Mouse (Mus musculus): ENCODE results near the gene Slc25a27. TPM values are rescaled to one million over a fixed set of nuclear protein-coding genes. Genes with fewer than 3 reads are reported as not detected.
A peak's percentile ranks its signal among the peaks of the same experiment; 100 is the strongest.

The Slc25a27 gene
- 15.0 and 20.2 TPM in 2 replicates for polyA plus RNA-seq (2015; fragmentation: Nextera tagmentation; extraction: Ambion mirVana)

DNA sequence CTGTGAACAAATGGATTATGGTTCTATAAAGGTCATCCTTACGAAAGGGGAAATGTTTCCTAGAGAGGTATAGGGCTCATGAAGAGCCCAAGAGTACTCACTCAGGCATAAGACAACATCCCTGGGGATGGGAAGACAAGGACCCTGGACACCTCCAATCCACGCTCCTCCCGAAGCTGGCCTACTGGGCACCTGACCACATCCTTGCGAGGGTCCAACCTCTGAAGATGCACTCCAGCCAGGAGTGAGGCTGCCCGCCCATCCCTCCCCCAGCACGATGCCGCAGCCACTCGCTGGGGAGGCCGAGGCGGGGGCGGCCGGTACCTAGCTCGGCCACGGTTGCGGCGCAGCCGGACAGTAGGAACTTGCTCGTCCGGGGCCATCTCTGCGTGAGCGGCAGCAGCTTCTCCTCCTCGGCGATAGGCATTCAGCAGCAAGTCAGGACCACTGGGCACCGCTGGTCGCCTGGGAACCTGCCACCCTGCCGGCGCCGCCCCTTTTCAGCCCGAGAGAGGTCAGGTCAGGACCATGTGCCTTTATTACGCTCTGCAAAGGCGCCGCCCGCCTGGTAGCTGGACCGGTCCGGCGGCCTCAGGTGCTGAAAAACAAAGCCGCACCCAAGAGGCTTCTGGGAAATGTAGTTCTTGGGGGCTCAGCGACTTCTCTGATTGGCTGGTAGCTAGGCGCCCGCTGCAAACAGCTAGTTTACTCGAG lies at the start of gene Slc25a27:
Gene Slc25a27, minus strand, starts transcription at position 639 of the 714 bp plus-strand sequence.
- Histone ChIP-seq H3K4me2 (ENCODE audit: low read depth, low read length) (peak within 1 kb of the TSS; percentile 93), H3K4me3 (replicated peaks; ENCODE audit: low read length) (peak within 1 kb of the TSS; percentile 92), H3K9ac (ENCODE audit: low read length) (peak within 1 kb of the TSS; percentile 83), H3K36me3 (ENCODE audit: control insufficient read depth, insufficient read depth, low read length) (no peaks in the 10 kb centered on the region), H3K4me1 (ENCODE audit: control insufficient read depth, insufficient read depth, low read length) (peaks cover 12% of the 10 kb centered on the region), H3K27ac (ENCODE audit: low read length) (peak within 1 kb of the TSS; percentile 46; the same call in 1 of the 2 replicates), H3K9me3 (replicated peaks; ENCODE audit: control insufficient read depth, low read length) (no peaks in the 10 kb centered on the region), H3K27me3 (ENCODE audit: control insufficient read depth, insufficient read depth, low read length) (no peaks in the 10 kb centered on the region)
- peak; percentile 97 for ATAC-seq (ENCODE audit: insufficient read depth, low FRiP score)
- WGBS, result under 1% methylated on average over 41 of the region's 41 CpGs

DNA sequence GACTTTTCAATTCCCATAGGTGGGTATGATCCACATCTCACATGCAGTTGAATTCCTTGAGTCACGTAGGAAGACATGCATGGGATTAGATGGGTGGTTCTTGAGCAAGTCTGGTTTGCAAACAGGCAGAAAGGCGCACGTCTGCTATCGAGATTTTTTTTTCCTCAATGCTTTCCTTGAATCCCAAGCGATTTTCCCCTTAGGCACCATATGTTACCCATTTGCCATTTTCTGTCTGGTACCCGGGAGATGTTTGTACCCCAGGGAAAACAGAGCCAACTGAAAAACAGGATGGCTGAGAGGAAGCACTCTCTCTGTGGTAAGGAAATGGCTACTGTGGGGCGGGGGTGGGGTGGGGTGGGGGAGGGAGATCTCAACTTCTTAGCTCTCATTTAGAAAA lies 49.6 kb upstream of the Slc25a27 start:
- Histone ChIP-seq H3K27ac (ENCODE audit: low read length) (no peak overlapping the region), H3K36me3 (ENCODE audit: control insufficient read depth, insufficient read depth, low read length) (no peaks in the 10 kb centered on the region), H3K4me1 (ENCODE audit: control insufficient read depth, insufficient read depth, low read length) (no peaks in the 10 kb centered on the region), H3K27me3 (ENCODE audit: control insufficient read depth, insufficient read depth, low read length) (no peaks in the 10 kb centered on the region), H3K4me2 (ENCODE audit: low read depth, low read length) (no peak overlapping the region), H3K4me3 (replicated peaks; ENCODE audit: low read length) (no peak overlapping the region), H3K9me3 (replicated peaks; ENCODE audit: control insufficient read depth, low read length) (0 out of 2 replicates have a peak, but pooled peaks cover 3% of the 10 kb centered on the region), H3K9ac (ENCODE audit: low read length) (no peak overlapping the region)
- 84% methylated on average over 7 of the region's 7 CpGs for WGBS
- no peak for ATAC-seq (ENCODE audit: insufficient read depth, low FRiP score)

DNA sequence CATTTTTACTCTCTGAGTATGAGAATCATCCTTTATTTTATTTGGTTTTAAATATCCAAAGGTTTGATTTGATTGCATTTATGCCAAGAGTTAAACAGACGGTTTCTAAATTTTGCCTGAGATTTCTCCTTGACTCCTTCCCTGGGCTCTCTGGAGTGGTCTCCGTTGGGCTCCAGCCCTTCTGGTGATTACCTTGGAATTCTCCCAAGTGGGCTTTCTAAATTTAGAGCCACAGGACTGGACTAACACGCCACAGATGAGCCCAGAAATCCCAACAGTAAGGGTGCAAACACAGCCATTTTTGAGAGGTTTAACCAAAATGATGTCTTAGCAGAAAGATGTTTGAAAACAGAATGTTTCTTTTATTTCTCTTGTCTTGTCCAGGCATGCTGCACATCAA lies 47.2 kb upstream of the Slc25a27 start:
- WGBS, result 52% methylated on average over 3 of the region's 3 CpGs
- Histone ChIP-seq H3K27ac (ENCODE audit: low read length) (no peak overlapping the region), H3K27me3 (ENCODE audit: control insufficient read depth, insufficient read depth, low read length) (no peaks in the 10 kb centered on the region), H3K36me3 (ENCODE audit: control insufficient read depth, insufficient read depth, low read length) (no peaks in the 10 kb centered on the region), H3K4me1 (ENCODE audit: control insufficient read depth, insufficient read depth, low read length) (no peaks in the 10 kb centered on the region), H3K4me3 (replicated peaks; ENCODE audit: low read length) (no peak overlapping the region), H3K9me3 (replicated peaks; ENCODE audit: control insufficient read depth, low read length) (0 out of 2 replicates have a peak, but pooled peaks cover 3% of the 10 kb centered on the region), H3K9ac (ENCODE audit: low read length) (no peak overlapping the region), H3K4me2 (ENCODE audit: low read depth, low read length) (no peak overlapping the region)
- no peak for ATAC-seq (ENCODE audit: insufficient read depth, low FRiP score)

DNA sequence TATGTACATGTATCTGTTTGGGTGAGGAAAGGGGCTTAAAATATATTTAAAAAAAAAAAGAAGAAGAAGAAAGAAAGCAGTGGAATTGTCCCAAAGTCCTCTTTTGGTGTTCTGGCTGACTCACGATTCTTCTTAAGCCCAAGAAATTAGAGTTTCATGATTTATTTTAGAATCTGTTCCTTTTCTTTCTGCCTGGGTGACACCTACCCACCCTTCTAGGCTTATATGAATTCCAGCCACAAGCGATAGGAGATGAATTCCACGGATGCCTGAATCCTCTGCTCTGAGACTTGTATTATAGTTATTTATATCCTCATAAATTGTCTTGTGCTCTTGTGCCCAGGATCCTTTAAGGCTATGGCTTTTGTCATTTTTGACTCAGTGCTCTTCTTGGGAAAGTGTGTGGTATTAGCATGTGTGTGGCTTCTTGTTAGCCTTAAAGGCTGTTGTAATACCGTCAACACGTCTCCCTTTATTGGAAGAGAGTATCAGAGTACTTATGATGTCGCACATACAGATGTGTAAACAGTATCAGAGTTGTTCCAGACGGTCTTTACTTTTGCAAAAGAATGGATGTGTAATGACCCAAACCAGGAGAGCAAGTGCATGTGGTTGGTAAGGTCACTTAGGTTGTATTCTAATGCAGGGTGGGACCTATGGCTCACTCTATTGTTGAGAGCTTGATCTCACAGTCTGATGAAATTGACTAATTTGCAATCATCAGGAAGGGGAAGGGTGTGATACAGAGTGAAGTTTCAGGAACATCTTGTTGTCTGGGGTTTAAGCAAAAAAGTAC lies 44.7 kb upstream of the Slc25a27 start:
- Histone ChIP-seq H3K4me3 (replicated peaks; ENCODE audit: low read length) (no peak overlapping the region), H3K9ac (ENCODE audit: low read length) (no peak overlapping the region), H3K27me3 (ENCODE audit: control insufficient read depth, insufficient read depth, low read length) (no peaks in the 10 kb centered on the region), H3K4me1 (ENCODE audit: control insufficient read depth, insufficient read depth, low read length) (no peaks in the 10 kb centered on the region), H3K36me3 (ENCODE audit: control insufficient read depth, insufficient read depth, low read length) (0 out of 2 replicates have a peak, but pooled peaks cover 4% of the 10 kb centered on the region), H3K27ac (ENCODE audit: low read length) (no peak overlapping the region), H3K4me2 (ENCODE audit: low read depth, low read length) (no peak overlapping the region), H3K9me3 (replicated peaks; ENCODE audit: control insufficient read depth, low read length) (0 out of 2 replicates have a peak, but pooled peaks cover 6% of the 10 kb centered on the region)
- WGBS, result 72% methylated on average over 7 of the region's 7 CpGs
- ATAC-seq (ENCODE audit: insufficient read depth, low FRiP score), result no peak

DNA sequence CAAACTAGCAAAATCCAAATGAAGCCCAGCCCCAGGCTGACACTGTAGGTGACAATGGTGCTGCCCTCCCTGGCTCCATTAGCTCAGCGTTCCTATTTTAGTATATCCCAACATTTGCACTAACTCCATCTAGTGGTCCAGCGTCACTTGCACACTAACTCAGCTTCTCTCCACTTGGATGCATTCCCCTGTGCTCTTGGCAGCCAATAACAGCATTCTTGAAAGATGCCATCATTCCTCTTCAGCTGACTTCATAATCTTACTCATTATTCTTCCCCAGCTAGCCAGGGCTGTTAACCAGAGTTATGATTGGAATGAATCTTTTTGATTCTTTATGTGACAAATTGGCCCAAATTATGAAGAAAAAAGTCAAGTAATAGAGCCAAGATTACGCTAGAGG lies 40.2 kb upstream of the Slc25a27 start:
- H3K4me3 ChIP-seq (replicated peaks; ENCODE audit: low read length), result no peak overlapping the region
- H3K27me3 ChIP-seq (ENCODE audit: control insufficient read depth, insufficient read depth, low read length), result no peaks in the 10 kb centered on the region
- 0 out of 2 replicates have a peak, but pooled peaks cover 3% of the 10 kb centered on the region for H3K9me3 ChIP-seq (replicated peaks; ENCODE audit: control insufficient read depth, low read length)
- H3K36me3 ChIP-seq (ENCODE audit: control insufficient read depth, insufficient read depth, low read length), result 0 out of 2 replicates have a peak, but pooled peaks cover 4% of the 10 kb centered on the region
- no peak overlapping the region for H3K9ac ChIP-seq (ENCODE audit: low read length)
- no peak overlapping the region for H3K4me2 ChIP-seq (ENCODE audit: low read depth, low read length)
- 78% methylated on average over 3 of the region's 3 CpGs for WGBS
- H3K27ac ChIP-seq (ENCODE audit: low read length), result no peak overlapping the region
- H3K4me1 ChIP-seq (ENCODE audit: control insufficient read depth, insufficient read depth, low read length), result no peaks in the 10 kb centered on the region
- ATAC-seq (ENCODE audit: insufficient read depth, low FRiP score), result no peak

DNA sequence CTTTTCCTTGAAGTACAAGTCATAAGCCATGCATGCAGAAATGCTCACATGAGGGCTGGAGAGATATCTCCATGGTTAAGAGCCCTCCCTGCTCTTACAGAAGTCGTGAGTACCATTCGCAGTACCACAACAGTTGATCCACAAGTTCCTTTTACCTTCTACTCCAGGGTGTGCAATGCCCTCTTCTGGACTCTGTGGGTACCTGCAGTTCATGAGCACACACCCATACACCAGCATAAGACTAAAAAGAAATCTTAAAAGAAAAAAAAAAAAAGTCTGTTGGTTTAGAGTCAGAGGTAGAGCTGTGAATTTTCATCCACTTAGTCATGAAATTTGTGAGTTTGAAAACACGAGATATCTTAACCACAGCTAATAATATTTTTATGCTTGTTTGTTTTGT lies 39.7 kb upstream of the Slc25a27 start:
- H3K36me3 ChIP-seq (ENCODE audit: control insufficient read depth, insufficient read depth, low read length), result 0 out of 2 replicates have a peak, but pooled peaks cover 4% of the 10 kb centered on the region
- H3K27me3 ChIP-seq (ENCODE audit: control insufficient read depth, insufficient read depth, low read length), result no peaks in the 10 kb centered on the region
- H3K4me1 ChIP-seq (ENCODE audit: control insufficient read depth, insufficient read depth, low read length), result no peaks in the 10 kb centered on the region
- ATAC-seq (ENCODE audit: insufficient read depth, low FRiP score), result no peak
- H3K27ac ChIP-seq (ENCODE audit: low read length), result no peak overlapping the region
- H3K4me3 ChIP-seq (replicated peaks; ENCODE audit: low read length), result no peak overlapping the region
- WGBS, result 92% methylated on average over 3 of the region's 3 CpGs
- H3K9ac ChIP-seq (ENCODE audit: low read length), result no peak overlapping the region
- H3K4me2 ChIP-seq (ENCODE audit: low read depth, low read length), result no peak overlapping the region
- 0 out of 2 replicates have a peak, but pooled peaks cover 3% of the 10 kb centered on the region for H3K9me3 ChIP-seq (replicated peaks; ENCODE audit: control insufficient read depth, low read length)

DNA sequence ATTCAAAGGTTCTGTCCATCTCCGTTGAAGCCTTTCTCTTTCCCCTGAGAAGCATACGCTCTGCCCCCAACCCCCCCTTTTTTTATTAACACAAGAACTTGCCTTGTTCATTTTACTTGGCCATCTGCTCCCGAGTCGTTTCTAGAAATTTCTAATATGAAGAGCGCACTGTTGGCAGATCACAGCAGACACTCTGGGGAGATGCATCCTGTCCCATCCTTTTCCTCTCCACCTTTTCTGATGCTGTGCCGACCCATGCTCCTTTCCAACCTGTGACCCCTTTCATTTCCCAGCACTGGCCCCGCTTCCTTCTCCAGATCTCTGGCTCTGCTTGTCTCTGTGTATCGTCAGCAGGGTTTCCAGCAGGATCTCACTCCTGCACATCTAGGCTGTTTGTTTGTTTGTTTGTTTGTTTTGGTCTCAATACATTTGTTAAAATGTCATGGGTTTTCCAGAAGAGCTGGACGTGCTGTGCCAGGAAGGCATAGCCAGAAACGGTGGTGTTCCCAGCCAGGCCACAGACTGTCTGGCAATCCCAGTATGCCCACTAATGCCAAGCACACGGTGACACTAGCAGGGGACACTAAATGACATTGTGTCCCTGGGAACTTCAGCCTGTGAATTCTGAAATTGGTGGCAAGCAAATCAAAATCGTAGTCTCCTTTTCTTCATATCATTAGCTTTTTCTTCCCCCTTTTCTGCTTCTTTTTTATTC lies 37.4 kb upstream of the Slc25a27 start:
- WGBS, result 86% methylated on average over 12 of the region's 12 CpGs
- Histone ChIP-seq H3K27me3 (ENCODE audit: control insufficient read depth, insufficient read depth, low read length) (no peaks in the 10 kb centered on the region), H3K27ac (ENCODE audit: low read length) (no peak overlapping the region), H3K9me3 (replicated peaks; ENCODE audit: control insufficient read depth, low read length) (0 out of 2 replicates have a peak, but pooled peaks cover 3% of the 10 kb centered on the region), H3K4me3 (replicated peaks; ENCODE audit: low read length) (no peak overlapping the region), H3K4me1 (ENCODE audit: control insufficient read depth, insufficient read depth, low read length) (no peaks in the 10 kb centered on the region), H3K36me3 (ENCODE audit: control insufficient read depth, insufficient read depth, low read length) (0 out of 2 replicates have a peak, but pooled peaks cover 4% of the 10 kb centered on the region), H3K9ac (ENCODE audit: low read length) (no peak overlapping the region), H3K4me2 (ENCODE audit: low read depth, low read length) (no peak overlapping the region)
- ATAC-seq (ENCODE audit: insufficient read depth, low FRiP score), result no peak

DNA sequence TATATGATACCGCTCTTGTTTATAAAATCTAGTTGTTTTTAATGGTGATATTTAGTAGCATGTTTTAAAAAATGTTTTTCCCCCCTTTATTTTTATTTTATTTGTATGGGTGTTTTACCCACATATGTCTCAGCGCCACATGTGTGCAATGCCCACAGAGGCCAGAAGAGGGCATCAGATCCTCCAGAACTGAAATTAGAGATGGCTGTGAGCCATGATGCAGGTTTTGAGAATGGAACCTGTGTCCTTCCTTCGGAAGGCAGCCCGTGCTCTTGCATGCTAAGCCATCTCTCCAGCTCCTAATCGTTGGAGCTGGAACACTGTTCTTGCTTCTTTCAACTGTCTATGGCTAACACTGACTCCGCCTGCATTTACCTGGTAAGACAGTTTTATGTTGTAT lies 34.0 kb upstream of the Slc25a27 start:
- H3K9ac ChIP-seq (ENCODE audit: low read length), result no peak overlapping the region
- 71% methylated on average over 6 of the region's 6 CpGs for WGBS
- H3K27ac ChIP-seq (ENCODE audit: low read length), result no peak overlapping the region
- no peaks in the 10 kb centered on the region for H3K27me3 ChIP-seq (ENCODE audit: control insufficient read depth, insufficient read depth, low read length)
- no peaks in the 10 kb centered on the region for H3K9me3 ChIP-seq (replicated peaks; ENCODE audit: control insufficient read depth, low read length)
- H3K4me1 ChIP-seq (ENCODE audit: control insufficient read depth, insufficient read depth, low read length), result no peaks in the 10 kb centered on the region
- H3K4me3 ChIP-seq (replicated peaks; ENCODE audit: low read length), result no peak overlapping the region
- H3K4me2 ChIP-seq (ENCODE audit: low read depth, low read length), result no peak overlapping the region
- no peak for ATAC-seq (ENCODE audit: insufficient read depth, low FRiP score)
- peaks cover 3% of the 10 kb centered on the region; the same call in 1 of the 2 replicates for H3K36me3 ChIP-seq (ENCODE audit: control insufficient read depth, insufficient read depth, low read length)
